Mouse (Mus musculus) megakaryocyte progenitor cell, adult 5-6 weeks (primary cell): Measurements from ENCODE around the gene Gm26661. TPM values are rescaled to one million over a fixed set of nuclear protein-coding genes. Genes with fewer than 3 reads are reported as not detected.

Experiments
- ATAC-seq: replicated peaks from 2 replicates; pipeline ENCODE4 v1.8.0; 2016; ENCODE audit warnings: mild to moderate bottlenecking, moderate TSS enrichment, inconsistent platforms; ENCODE audit not compliant: poor library complexity
- total RNA-seq, 2 experiments: library from RNA; stranded (forward) in 1 of 2; stranded (reverse) in 1 of 2; fragments of 157-497, 149-512 nt in 1 of 2; fragments of 200-1000 nt in 1 of 2; gene quantifications; 2 replicates each; pipeline versions ENCODE4 v1.2.3 to v1.2.4; 2015 to 2017

The Gm26661 gene
- total RNA-seq, 2 experiments from 2014 or later, result not detected

GRCm38 (mm10) chr14:7818463-7819121 is 27.2 kb downstream of the Gm26661 start:
- peak; percentile 27 for ATAC-seq

GRCm38 (mm10) chr14:7819446-7819845 is 28.1 kb downstream of the Gm26661 start:
- no peak; the same call in 1 of the 2 replicates for ATAC-seq

- ATAC-seq, result no peak
Observed at GRCm38 (mm10) chr14:7821341-7821740, 30.0 kb downstream of the Gm26661 start.

- no peak for ATAC-seq
Observed at GRCm38 (mm10) chr14:7822693-7823092, 31.3 kb downstream of the Gm26661 start.

- 0 out of 2 replicates have a peak, but pooled peaks have one; percentile 39 for ATAC-seq
Observed at GRCm38 (mm10) chr14:7824651-7825268, 33.4 kb downstream of the Gm26661 start.

- peak; percentile 42 for ATAC-seq
Observed at GRCm38 (mm10) chr14:7826151-7826937, 35.0 kb downstream of the Gm26661 start.

- ATAC-seq, result no peak
Observed at GRCm38 (mm10) chr14:7829181-7829580, 37.8 kb downstream of the Gm26661 start.

- ATAC-seq, result no peak
Observed at GRCm38 (mm10) chr14:7831770-7832439, 40.5 kb downstream of the Gm26661 start.

GRCm38 (mm10) chr14:7832440-7832783 is 41.0 kb downstream of the Gm26661 start:
- ATAC-seq, result no peak

- no peak for ATAC-seq
Observed at GRCm38 (mm10) chr14:7833458-7833857, 42.1 kb downstream of the Gm26661 start.

- ATAC-seq, result no peak
Observed at GRCm38 (mm10) chr14:7838564-7839089, 47.2 kb downstream of the Gm26661 start.

- ATAC-seq, result no peak
Observed at GRCm38 (mm10) chr14:7839950-7840514, 48.6 kb downstream of the Gm26661 start.

Other genes with a start within 250 kb of the Gm26661 start
- gene Gm3558, start 223.0 kb upstream of the Gm26661 start, total RNA-seq (2015), result not detected in 2 replicates
- 0.17 TPM in 1 of 2 replicates, not detected in the other for gene Gm3558, start 223.0 kb upstream of the Gm26661 start, total RNA-seq (2017)
- gene Gm10338, start 196.0 kb upstream of the Gm26661 start, total RNA-seq (2015), result not detected in 2 replicates
- not detected in 2 replicates for gene Gm10338, start 196.0 kb upstream of the Gm26661 start, total RNA-seq (2017)
- not detected in 2 replicates for gene Gm10128, start 147.6 kb upstream of the Gm26661 start, total RNA-seq (2015)
- not detected in 2 replicates for gene Gm10128, start 147.6 kb upstream of the Gm26661 start, total RNA-seq (2017)
- 16.1 and 16.9 TPM in 2 replicates for gene Flnb, start 26.4 kb downstream of the Gm26661 start, total RNA-seq (2015)
- gene Flnb, start 26.4 kb downstream of the Gm26661 start, total RNA-seq (2017), result 16.7 and 17.1 TPM in 2 replicates
- not detected in 2 replicates for gene Gm45521, start 165.7 kb downstream of the Gm26661 start, total RNA-seq (2015)
- gene Gm45521, start 165.7 kb downstream of the Gm26661 start, total RNA-seq (2017), result not detected in 2 replicates
- 0.05 and 0.12 TPM in 2 replicates for gene Dnase1l3, start 203.0 kb downstream of the Gm26661 start, total RNA-seq (2015)
- not detected in 2 replicates for gene Dnase1l3, start 203.0 kb downstream of the Gm26661 start, total RNA-seq (2017)
- gene Abhd6, start 211.3 kb downstream of the Gm26661 start, total RNA-seq (2015), result 0.47 and 0.56 TPM in 2 replicates
- gene Abhd6, start 211.3 kb downstream of the Gm26661 start, total RNA-seq (2017), result 0.54 TPM in 2 replicates